Mouse (Mus musculus): ENCODE results near the gene Gjb2. TPM values are rescaled to one million over a fixed set of nuclear protein-coding genes. Genes with fewer than 3 reads are reported as not detected.

Gjb2 gene
- 74.5 TPM for polyA plus RNA-seq (2014; fragmentation: Illumina TruSeq; extraction: RNeasy Lipid Tissue Mini Kit (QIAGEN cat#74804); ENCODE audit: low read depth, low replicate concordance)

GRCm38 (mm10) chr14:57104106-57105023 lies at the start of gene Gjb2:
Gjb2 (minus strand) TSS chr14:57104702.

GRCm38 (mm10) chr14:57133161-57133661 lies 28.7 kb upstream of the Gjb2 start, which contains the start of gene Gjb6:
Gjb6 (minus strand) TSS chr14:57133611.

GRCm38 (mm10) chr14:57115823-57116544 lies 11.5 kb upstream of the Gjb2 start, which contains the start of gene Gm4491:
Gm4491 (minus strand) TSS chr14:57115883.

GRCm38 (mm10) chr14:57057563-57058321 lies 46.8 kb downstream of the Gjb2 start, which contains the start of gene Gja3:
Gja3 (minus strand) TSS chr14:57058100.

Other genes starting within 250 kb of the Gjb2 start
- 112 TPM for gene Zmym2, start 218.0 kb downstream of the Gjb2 start, polyA plus RNA-seq (2014; fragmentation: Illumina TruSeq; extraction: RNeasy Lipid Tissue Mini Kit (QIAGEN cat#74804); ENCODE audit: low read depth, low replicate concordance)
- gene Gja3, start 46.6 kb downstream of the Gjb2 start, polyA plus RNA-seq (2014; fragmentation: Illumina TruSeq; extraction: RNeasy Lipid Tissue Mini Kit (QIAGEN cat#74804); ENCODE audit: low read depth, low replicate concordance) = 0.65 TPM
- gene Gm4491, start 11.2 kb upstream of the Gjb2 start, polyA plus RNA-seq (2014; fragmentation: Illumina TruSeq; extraction: RNeasy Lipid Tissue Mini Kit (QIAGEN cat#74804); ENCODE audit: low read depth, low replicate concordance) = not detected
- gene Gjb6, start 28.9 kb upstream of the Gjb2 start, polyA plus RNA-seq (2014; fragmentation: Illumina TruSeq; extraction: RNeasy Lipid Tissue Mini Kit (QIAGEN cat#74804); ENCODE audit: low read depth, low replicate concordance) = not detected